Mouse (Mus musculus): ENCODE measurements around the gene Slco1a4.
"Not testable (repeated sequence)": the region's sequence is repeated elsewhere in the genome, so short reads cannot be mapped to it uniquely, and the experiment has no call there.

Slco1a4 gene

GRCm38 (mm10) chr6:141856085-141856484 is at the start of gene Slco1a4:
Gene Slco1a4, minus strand, starts transcription at chr6:141856199.
- DNase-seq (ENCODE audit: low read depth), result no peak

GRCm38 (mm10) chr6:141898197-141898596 is 42.2 kb upstream of the Slco1a4 start:
- DNase-seq (ENCODE audit: low read depth), result no peak

- DNase-seq (ENCODE audit: low read depth), result no peak
These were observed 33.7 kb upstream of the Slco1a4 start for GRCm38 (mm10) chr6:141889723-141890122.

GRCm38 (mm10) chr6:141888248-141888647 is 32.2 kb upstream of the Slco1a4 start:
- no peak for DNase-seq (ENCODE audit: low read depth)

- no peak for DNase-seq (ENCODE audit: low read depth)
These were observed 26.6 kb upstream of the Slco1a4 start for GRCm38 (mm10) chr6:141882581-141882980.

- not testable (repeated sequence) for DNase-seq (ENCODE audit: low read depth)
These were observed 19.7 kb upstream of the Slco1a4 start for GRCm38 (mm10) chr6:141875742-141876141.

- no peak for DNase-seq (ENCODE audit: low read depth)
These were observed 15.7 kb upstream of the Slco1a4 start for GRCm38 (mm10) chr6:141871711-141872110.

GRCm38 (mm10) chr6:141868735-141869134 is 12.7 kb upstream of the Slco1a4 start:
- no peak for DNase-seq (ENCODE audit: low read depth)

- DNase-seq (ENCODE audit: low read depth), result no peak
These were observed 10.0 kb upstream of the Slco1a4 start for GRCm38 (mm10) chr6:141866026-141866425.

GRCm38 (mm10) chr6:141857735-141858531 is 1.9 kb upstream of the Slco1a4 start:
- no peak for DNase-seq (ENCODE audit: low read depth)

GRCm38 (mm10) chr6:141853616-141854015 is 2.4 kb downstream of the Slco1a4 start:
- no peak for DNase-seq (ENCODE audit: low read depth)

- DNase-seq (ENCODE audit: low read depth), result no peak
These were observed 6.9 kb downstream of the Slco1a4 start for GRCm38 (mm10) chr6:141849051-141849450.

- no peak for DNase-seq (ENCODE audit: low read depth)
These were observed 58.2 kb downstream of the Slco1a4 start for GRCm38 (mm10) chr6:141797837-141798236.

- no peak for DNase-seq (ENCODE audit: low read depth)
These were observed 81.5 kb downstream of the Slco1a4 start for GRCm38 (mm10) chr6:141774476-141774875.

GRCm38 (mm10) chr6:141773710-141774109 is 82.3 kb downstream of the Slco1a4 start, which contains the start of gene Gm5724:
Gene Gm5724, minus strand, starts transcription at chr6:141773810.
- DNase-seq (ENCODE audit: low read depth), result no peak

All from naive thymus-derived CD4-positive, alpha-beta T cell, adult 2 months (primary cell).